Mouse (Mus musculus): ENCODE measurements around the gene Syp.
A peak's percentile ranks its signal among the peaks of the same experiment; 100 is the strongest.

The Syp gene

DNA sequence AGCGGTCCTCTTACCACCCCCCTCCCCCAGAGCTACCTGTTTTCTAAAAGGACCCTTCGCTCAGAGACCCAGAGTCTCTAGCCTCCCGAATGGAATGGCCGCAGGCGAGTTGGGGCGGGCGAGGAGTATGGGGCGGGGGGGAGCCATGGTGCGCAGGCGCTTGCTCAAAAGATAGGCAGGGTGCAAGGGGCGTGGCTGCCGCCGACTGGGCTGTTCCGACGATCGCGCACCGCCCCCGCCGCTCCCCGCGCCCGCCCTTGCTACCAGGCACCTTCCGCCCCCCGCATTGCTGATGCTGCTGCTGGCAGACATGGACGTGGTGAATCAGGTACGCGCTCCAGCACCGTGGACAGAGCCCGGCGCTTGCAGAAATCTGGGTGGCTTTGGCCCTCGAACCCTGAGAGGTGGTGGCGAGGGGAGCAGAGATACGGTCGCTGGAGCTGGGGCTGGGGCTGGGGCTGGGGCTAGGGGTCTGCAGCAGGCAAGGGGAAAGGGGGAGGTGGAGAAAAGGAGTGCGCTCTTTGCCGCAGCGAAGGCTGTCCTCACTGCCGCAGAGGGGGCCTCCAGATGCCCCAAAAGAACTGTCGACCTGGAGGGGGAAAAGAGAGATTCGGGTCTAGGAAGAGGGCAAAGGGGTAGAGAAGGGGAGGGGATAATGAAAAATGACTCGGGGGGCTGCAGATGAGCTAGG is at the start of gene Syp:
Gene Syp (plus strand): TSS at position 71 of the 691 bp plus-strand sequence.
- DNase-seq (ENCODE audit: low spot score) = peak; percentile 89

DNA sequence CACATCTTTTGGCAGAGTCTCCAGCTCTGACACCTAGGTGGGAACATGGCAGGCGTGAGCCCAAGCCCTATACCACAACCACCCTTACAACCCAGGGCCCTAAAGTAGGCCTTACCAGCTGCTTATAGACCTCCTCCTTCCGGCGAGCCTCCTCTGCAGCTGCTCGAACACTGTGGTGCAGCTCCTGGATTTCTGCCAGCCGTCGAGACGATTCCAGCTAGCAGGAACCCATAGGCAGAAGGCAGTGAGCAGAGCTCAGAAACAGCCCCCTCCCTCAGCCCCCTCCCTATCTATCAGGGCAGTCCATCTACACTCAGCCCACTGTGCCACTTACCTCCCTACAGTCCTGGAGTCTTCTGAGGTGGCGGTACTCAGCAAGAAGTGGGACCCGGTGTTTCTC is 42.9 kb upstream of the Syp start:
- no peak for DNase-seq (ENCODE audit: low spot score)

DNA sequence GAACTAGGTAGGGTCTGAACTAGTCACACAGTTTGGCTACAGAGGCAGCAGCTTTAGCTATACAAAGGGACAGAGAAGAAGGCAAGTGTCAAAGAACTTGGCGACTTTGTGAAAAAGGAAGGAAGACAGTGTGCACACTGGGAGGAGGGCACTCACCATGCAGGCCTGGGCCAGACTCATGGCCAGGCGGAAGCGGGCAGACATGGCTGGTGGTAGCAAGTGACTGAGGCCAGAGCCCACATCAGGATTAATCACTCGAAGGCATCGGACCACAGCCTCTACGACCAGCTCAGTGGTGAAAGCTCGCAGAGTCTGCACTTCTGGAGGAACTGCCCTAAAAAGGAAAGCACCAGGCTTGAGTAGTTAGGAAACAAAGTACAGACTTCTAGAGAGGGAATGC is 34.3 kb upstream of the Syp start:
- DNase-seq (ENCODE audit: low spot score) = no peak

DNA sequence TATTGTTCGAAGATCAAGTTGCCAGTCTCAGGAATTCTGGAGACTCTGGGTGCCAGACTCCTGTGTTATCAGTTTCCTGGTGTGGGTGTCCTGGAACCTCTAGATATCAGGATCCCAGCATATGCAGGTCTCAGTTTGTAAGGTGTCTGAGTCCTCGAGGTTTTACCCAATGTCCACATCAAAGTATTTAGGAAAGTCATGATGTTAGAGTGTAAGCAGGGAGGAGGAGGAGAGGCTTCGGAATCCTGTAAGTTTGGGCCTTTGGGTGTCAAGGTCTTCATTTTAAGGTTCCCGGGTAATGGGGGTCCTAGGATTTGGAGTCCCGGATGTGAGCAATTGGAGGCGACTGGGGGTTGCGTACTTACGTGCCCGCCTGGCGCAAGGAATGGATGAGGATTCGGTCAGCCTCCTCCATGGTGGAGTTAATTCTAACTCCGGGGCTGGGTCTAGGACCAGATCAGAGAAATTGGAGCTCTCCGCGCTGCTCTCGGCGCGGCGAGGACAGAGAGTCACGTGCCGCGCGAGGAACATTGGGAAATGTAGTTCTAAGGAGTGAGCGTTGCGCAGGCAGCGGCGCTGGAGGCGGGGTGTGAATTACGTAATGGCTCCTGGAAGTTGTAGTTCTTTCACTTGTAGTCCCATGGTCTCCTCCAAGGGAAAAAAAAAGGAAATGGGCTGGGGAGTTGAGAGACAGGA is 33.2 kb upstream of the Syp start, which contains the start of gene Ccdc22:
Gene Ccdc22 (minus strand): TSS at position 639 of the 696 bp plus-strand sequence.
- peak; percentile 86 for DNase-seq (ENCODE audit: low spot score)

DNA sequence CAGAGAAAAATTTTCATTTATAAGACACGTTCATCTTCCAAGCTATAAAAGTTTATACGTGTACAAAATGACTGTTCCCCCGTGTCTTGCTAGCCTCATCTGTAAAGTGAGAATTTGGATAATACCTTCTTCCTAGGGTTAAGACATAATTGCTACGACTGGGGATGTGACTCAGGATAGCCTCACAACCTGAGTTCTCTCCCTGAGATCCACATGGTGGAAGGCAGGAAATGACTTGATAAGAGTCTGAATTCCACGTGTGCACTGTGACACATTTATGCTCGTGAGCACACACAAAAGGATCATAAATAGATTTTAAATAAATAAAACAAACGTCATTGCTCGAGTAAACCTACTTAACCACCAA is 32.7 kb upstream of the Syp start:
- no peak for DNase-seq (ENCODE audit: low spot score)

- no peak for DNase-seq (ENCODE audit: low spot score)
These were observed 31.5 kb upstream of the Syp start, which contains the start of gene Cacna1f for GRCm38 (mm10) chrX:7606783-7607182. TSS of gene Cacna1f (plus strand) at chrX:7607083.

- peak; percentile 5 for DNase-seq (ENCODE audit: low spot score)
These were observed 28.2 kb upstream of the Syp start for GRCm38 (mm10) chrX:7610035-7610434.

DNA sequence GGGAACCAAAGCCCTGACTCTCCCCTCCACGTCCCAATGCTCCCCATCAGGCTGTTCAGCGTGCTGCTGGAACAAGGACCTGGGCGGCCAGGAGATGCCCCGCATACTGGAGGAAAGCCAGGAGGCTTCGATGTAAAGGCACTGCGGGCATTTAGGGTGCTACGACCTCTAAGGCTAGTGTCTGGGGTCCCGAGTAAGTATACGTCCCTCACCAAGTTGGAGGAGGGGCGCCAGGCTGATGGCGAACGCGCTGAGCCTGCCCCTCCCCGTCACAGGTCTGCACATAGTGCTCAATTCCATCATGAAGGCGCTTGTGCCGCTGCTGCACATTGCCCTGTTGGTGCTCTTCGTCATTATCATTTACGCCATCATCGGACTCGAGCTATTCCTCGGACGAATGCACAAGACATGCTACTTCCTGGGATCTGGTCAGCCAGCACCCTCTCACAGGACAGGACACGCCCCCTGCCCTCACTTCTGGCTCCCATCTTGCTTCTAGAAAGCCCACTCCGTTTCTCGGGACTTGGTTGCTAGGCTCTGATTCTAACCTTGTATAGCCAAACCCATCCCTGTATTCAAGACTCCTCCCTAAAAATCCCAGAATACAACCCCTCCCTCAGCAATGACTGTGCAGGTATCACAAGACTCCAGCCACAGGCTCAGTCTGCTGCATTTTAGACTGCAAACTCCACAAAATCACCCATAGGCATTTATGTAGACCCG is 27.6 kb upstream of the Syp start:
- peak; percentile 8 for DNase-seq (ENCODE audit: low spot score)

- no peak for DNase-seq (ENCODE audit: low spot score)
These were observed 20.3 kb upstream of the Syp start for GRCm38 (mm10) chrX:7617889-7618551.

DNA sequence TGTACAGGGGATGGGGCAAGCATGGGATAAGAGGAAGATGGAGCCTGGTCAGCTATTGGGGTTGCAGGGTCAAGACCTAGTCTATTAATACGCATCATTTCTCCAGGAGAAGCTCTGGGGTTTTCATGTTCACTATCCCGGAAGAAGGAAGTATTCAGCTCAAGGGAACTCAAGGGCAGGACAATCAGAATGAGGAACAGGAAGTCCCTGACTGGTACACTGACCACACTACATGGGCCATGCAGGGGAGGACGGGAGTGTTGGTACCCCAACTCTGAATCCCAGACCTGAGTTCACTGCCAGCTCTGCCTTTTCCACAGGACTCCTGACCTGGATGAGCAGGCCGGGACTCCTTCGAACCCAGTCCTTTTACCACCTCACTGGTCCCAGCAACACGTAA is 5.7 kb upstream of the Syp start:
- DNase-seq (ENCODE audit: low spot score) = no peak

- no peak for DNase-seq (ENCODE audit: low spot score)
These were observed 3.2 kb upstream of the Syp start for GRCm38 (mm10) chrX:7635101-7635500.

- no peak for DNase-seq (ENCODE audit: low spot score)
These were observed 1.5 kb downstream of the Syp start for GRCm38 (mm10) chrX:7639536-7640325.

DNA sequence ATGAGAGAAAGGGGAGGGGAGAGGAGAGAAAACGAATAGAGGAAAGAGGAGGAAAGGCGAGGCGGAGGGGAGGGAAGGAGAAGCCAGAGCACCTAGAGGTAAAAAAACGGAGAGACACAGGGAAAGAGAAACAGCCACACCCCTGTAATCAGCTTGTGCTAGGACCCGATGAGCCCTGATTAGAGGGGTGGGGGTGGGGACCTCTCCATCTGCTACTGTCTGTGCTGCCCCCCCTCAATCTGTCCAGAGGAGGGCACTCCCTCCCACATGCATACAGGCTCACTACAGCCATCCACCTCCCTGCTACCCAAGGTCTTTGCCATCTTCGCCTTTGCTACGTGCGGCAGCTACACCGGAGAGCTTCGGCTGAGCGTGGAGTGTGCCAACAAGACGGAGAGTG is 2.5 kb downstream of the Syp start:
- no peak for DNase-seq (ENCODE audit: low spot score)

- peak; percentile 84 for DNase-seq (ENCODE audit: low spot score)
These were observed 7.1 kb downstream of the Syp start for GRCm38 (mm10) chrX:7645349-7645748.

DNA sequence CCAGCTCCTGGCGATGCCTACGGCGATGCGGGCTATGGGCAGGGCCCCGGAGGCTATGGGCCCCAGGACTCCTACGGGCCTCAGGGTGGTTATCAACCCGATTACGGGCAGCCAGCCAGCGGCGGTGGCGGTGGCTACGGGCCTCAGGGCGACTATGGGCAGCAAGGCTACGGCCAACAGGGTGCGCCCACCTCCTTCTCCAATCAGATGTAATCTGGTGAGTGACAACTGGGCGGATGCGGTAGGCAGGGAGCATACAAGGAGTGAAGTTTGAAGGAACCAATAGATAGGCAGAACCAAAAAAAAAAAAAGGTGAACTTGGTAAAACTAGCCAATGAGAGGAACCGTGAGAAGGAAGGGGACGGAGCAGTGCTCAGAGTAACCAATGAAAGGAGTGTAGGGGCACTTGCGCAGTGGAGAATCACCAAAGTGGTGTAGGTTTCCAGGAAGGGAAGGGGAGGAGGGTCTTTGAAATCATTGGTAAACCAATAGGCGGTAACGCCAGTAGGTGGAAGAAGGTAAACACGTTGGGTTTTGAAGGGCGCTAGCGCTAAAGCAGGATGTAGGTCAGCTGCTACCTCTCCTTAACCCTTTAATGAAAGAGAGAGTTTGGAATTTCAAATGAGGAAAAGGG is 10.5 kb downstream of the Syp start:
- peak; percentile 74 for DNase-seq (ENCODE audit: low spot score)

DNA sequence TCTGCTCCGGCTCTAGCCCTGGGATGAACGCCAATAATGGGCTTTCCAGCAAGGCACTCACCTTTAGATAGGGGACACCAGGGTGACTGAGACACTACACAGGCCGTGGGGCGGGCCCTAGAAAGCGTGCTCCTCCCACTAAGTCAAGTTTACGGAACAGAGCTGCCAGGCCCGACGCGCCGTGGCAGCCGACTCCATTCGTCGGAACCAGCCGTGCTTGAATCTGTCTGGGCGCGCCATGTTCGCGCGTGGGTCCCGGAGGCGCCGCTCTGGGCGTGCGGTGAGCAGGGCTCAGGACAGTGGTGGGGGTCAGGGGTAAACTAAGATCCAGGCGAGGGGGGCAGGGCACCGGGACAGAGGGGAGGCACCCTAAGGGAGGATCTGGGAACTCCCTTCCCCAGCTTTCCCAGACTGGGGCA is 19.0 kb downstream of the Syp start, which contains the start of gene Prickle3:
Gene Prickle3 (plus strand): TSS at position 40 of the 419 bp plus-strand sequence.
- no peak for DNase-seq (ENCODE audit: low spot score)

- DNase-seq (ENCODE audit: low spot score) = no peak
These were observed 19.9 kb downstream of the Syp start for GRCm38 (mm10) chrX:7658031-7658784.

DNA sequence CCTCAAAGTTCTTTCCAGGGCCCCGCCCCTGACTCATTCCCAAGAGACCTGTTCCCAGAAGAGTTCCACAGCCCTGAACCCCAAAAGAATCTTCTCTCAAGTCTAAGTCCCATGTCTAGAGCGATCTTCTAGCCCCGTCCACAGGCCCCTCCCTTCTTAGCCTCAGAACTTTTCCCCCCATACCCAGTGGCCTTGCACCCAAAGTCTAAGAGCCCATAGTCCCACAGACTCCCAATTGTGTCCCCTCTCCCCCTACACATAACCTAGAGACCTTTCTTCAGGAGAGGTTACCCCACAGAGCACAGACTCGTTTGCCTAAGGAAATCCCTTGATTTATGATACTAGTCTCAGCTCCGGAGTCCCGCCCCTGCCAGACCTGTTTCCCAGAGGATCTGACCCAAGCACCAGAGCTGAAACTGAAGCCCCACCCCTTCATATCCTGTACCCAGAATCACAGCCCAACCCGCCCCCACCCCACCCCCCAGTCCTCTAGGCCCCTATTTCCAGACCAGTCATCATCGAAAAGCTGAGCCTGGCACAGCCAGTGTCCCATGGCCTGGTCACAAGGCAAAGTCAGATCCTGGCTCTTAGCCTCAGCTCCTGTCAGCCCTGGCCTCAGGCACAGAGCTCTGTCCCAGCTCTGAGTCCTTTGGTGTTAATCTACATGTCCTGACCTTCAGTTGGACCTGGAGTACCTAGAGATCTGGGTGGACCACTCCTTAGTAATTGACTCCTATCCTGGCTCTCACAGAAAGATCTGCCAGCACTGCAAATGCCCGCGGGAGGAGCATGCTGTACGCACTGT is 20.7 kb downstream of the Syp start:
- DNase-seq (ENCODE audit: low spot score) = no peak

DNA sequence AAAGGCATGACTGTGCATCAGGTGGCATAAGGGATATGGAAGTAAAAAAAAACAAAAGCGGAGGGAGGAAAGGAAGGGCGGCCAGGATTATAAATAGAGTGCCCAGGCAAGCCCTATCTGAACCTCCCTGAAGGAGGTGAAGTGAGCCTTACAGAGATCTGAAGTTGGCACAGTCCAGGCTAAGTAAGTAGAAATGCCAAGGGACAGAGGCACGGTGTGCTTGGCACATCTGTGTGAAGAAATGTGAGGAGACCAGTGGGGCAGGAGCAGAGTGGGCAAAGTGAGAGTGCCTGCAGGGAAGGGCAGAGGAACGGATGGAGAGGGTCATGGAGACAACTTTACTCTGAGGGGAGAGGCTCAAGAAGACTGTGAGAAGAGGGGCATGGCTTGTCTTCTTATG is 22.8 kb downstream of the Syp start:
- DNase-seq (ENCODE audit: low spot score) = no peak
